Mouse (Mus musculus) C2C12 (cell line): ENCODE measurements around the gene Ldb1.

Experiments used
- CTCF ChIP-seq: IDR thresholded peaks from one replicate; pipeline ENCODE4 v1.5.1; 2011; ENCODE audit not compliant: control insufficient read depth, insufficient read depth, insufficient read length
- MAX ChIP-seq: IDR thresholded peaks from one replicate; pipeline ENCODE4 v1.6.1; 2011; ENCODE audit warnings: mild to moderate bottlenecking, control low read depth
- MYOG ChIP-seq: IDR thresholded peaks from one replicate; pipeline ENCODE4 v1.6.1; 2011; ENCODE audit not compliant: control insufficient read depth, insufficient read length; ENCODE audit errors: extremely low read depth

GRCm38 (mm10) chr19:46050462-46050861 lies 5.4 kb upstream of the Ldb1 start:
- no peak for TF ChIP-seq MAX
- TF ChIP-seq CTCF = no peak
- no peak for TF ChIP-seq MYOG
